Mouse (Mus musculus) T-helper 2 cell (primary cell): ENCODE data around the gene Gm28870.
"Not testable (repeated sequence)": the region's sequence is repeated elsewhere in the genome, so short reads cannot be mapped to it uniquely, and the experiment has no call there.

ENCODE experiments used
- in situ Hi-C: fragments of 300-600 bp; cut with MboI, MseI; formaldehyde crosslinking; loops from one replicate; pipeline ENCODE4 v1.15.1; 2025; ENCODE audit warnings: high pct_unique_total_duplicates

Gm28870 gene

DNA sequence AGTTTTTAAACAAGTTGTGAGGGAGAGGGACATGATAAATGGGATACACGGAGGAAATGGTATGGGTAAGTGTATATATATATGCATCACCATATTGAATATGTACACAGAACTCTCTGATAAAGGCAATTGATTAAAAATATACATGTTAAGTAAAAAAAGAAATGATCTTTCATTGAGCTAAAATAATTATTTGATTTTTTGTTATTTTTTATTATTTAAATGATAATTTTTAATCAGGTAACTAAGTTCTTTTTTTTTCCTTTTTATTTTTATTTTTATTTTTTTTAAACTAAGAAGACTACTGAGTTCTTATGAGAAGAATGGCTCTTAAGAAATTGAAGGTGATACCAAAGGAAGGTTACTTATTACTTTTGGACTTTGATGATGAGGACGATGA, at the start of gene Gm28870:
TSS of gene Gm28870 (plus strand) at position 301 of the 400 bp plus-strand sequence.
- in situ Hi-C loops = not testable (repeated sequence)
